Mouse (Mus musculus): Measurements from ENCODE around the gene Olfr247. TPM values are rescaled to one million over a fixed set of nuclear protein-coding genes. Genes with fewer than 3 reads are reported as not detected.
"Not testable (repeated sequence)": the region's sequence is repeated elsewhere in the genome, so short reads cannot be mapped to it uniquely, and the experiment has no call there.

Gene Olfr247
- not detected in 2 replicates for polyA plus RNA-seq (2014; fragmentation: Nextera tagmentation; extraction: Ambion mirVana)

- H3K27ac ChIP-seq (ENCODE audit: low read depth, low read length); H3K9me3 ChIP-seq (replicated peaks; ENCODE audit: control insufficient read depth, low read length); DNase-seq (ENCODE audit: low spot score); H3K9ac ChIP-seq (ENCODE audit: low read length); ATAC-seq; H3K36me3 ChIP-seq (ENCODE audit: control insufficient read depth, insufficient read depth, low read length); H3K4me2 ChIP-seq (ENCODE audit: low read length); H3K27me3 ChIP-seq (replicated peaks; ENCODE audit: control insufficient read depth, insufficient read depth, low read length); H3K4me1 ChIP-seq (ENCODE audit: control insufficient read depth, insufficient read depth, low read length); H3K4me3 ChIP-seq (ENCODE audit: low read depth, low read length): not testable (repeated sequence)
- no CpG with 5 or more reads among the region's 2 CpGs for WGBS
These were observed at the start of gene Olfr247 for GRCm38 (mm10) chr10:129976040-129976439. Olfr247 (minus strand) TSS chr10:129976140.

GRCm38 (mm10) chr10:130012321-130012720 is 36.4 kb upstream of the Olfr247 start, which contains the start of gene Olfr820:
Olfr820 (plus strand) TSS chr10:130012621.
- ATAC-seq, result no peak
- H3K4me1 ChIP-seq (ENCODE audit: control insufficient read depth, insufficient read depth, low read length), result no peaks in the 10 kb centered on the region
- no peaks in the 10 kb centered on the region for H3K36me3 ChIP-seq (ENCODE audit: control insufficient read depth, insufficient read depth, low read length)
- H3K27ac ChIP-seq (ENCODE audit: low read depth, low read length), result no peak within 1 kb of the TSS
- H3K4me2 ChIP-seq (ENCODE audit: low read length), result no peak within 1 kb of the TSS
- no peaks in the 10 kb centered on the region for H3K9me3 ChIP-seq (replicated peaks; ENCODE audit: control insufficient read depth, low read length)
- no peak within 1 kb of the TSS for H3K9ac ChIP-seq (ENCODE audit: low read length)
- no peaks in the 10 kb centered on the region for H3K27me3 ChIP-seq (replicated peaks; ENCODE audit: control insufficient read depth, insufficient read depth, low read length)
- no peak for DNase-seq (ENCODE audit: low spot score)
- no peak within 1 kb of the TSS for H3K4me3 ChIP-seq (ENCODE audit: low read depth, low read length)

DNA sequence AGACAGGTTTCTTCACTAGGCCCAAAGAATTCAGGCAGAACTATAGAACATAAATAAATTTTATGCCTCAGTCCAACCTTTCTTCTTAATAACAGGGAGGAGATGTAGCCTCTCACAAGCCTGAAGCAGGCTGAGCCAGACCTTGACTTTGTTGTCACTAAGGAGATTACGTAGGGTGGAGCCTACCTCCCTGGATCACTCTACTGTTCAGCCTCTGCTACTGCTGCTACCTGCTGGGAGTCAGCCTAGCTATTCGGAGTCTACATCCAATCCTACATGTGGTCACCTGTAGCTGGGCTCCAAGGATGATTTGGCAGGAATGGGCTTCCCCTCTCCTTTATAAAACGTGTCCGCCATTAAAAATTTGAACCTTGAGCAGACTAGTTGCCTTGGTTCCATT is 29.4 kb upstream of the Olfr247 start:
- not testable (repeated sequence) for H3K4me2 ChIP-seq (ENCODE audit: low read length); H3K27ac ChIP-seq (ENCODE audit: low read depth, low read length); DNase-seq (ENCODE audit: low spot score); ATAC-seq; H3K9ac ChIP-seq (ENCODE audit: low read length); H3K4me1 ChIP-seq (ENCODE audit: control insufficient read depth, insufficient read depth, low read length); H3K36me3 ChIP-seq (ENCODE audit: control insufficient read depth, insufficient read depth, low read length); H3K4me3 ChIP-seq (ENCODE audit: low read depth, low read length); H3K27me3 ChIP-seq (replicated peaks; ENCODE audit: control insufficient read depth, insufficient read depth, low read length); H3K9me3 ChIP-seq (replicated peaks; ENCODE audit: control insufficient read depth, low read length)
- 89% methylated on average over 4 of the region's 4 CpGs for WGBS

GRCm38 (mm10) chr10:130004104-130004503 is 28.2 kb upstream of the Olfr247 start:
- ATAC-seq; H3K9me3 ChIP-seq (replicated peaks; ENCODE audit: control insufficient read depth, low read length); H3K4me2 ChIP-seq (ENCODE audit: low read length); DNase-seq (ENCODE audit: low spot score); H3K9ac ChIP-seq (ENCODE audit: low read length); H3K36me3 ChIP-seq (ENCODE audit: control insufficient read depth, insufficient read depth, low read length); H3K4me3 ChIP-seq (ENCODE audit: low read depth, low read length); H3K4me1 ChIP-seq (ENCODE audit: control insufficient read depth, insufficient read depth, low read length); H3K27ac ChIP-seq (ENCODE audit: low read depth, low read length); H3K27me3 ChIP-seq (replicated peaks; ENCODE audit: control insufficient read depth, insufficient read depth, low read length): not testable (repeated sequence)
- WGBS, result 85% methylated on average over 4 of the region's 4 CpGs

- not testable (repeated sequence) for H3K36me3 ChIP-seq (ENCODE audit: control insufficient read depth, insufficient read depth, low read length); DNase-seq (ENCODE audit: low spot score); H3K9me3 ChIP-seq (replicated peaks; ENCODE audit: control insufficient read depth, low read length); H3K4me1 ChIP-seq (ENCODE audit: control insufficient read depth, insufficient read depth, low read length); H3K9ac ChIP-seq (ENCODE audit: low read length); H3K4me2 ChIP-seq (ENCODE audit: low read length); H3K27me3 ChIP-seq (replicated peaks; ENCODE audit: control insufficient read depth, insufficient read depth, low read length); H3K4me3 ChIP-seq (ENCODE audit: low read depth, low read length); H3K27ac ChIP-seq (ENCODE audit: low read depth, low read length); ATAC-seq
- no CpG with 5 or more reads among the region's 1 CpGs for WGBS
These were observed 9.0 kb upstream of the Olfr247 start, which contains the start of gene Gm10310 for GRCm38 (mm10) chr10:129984962-129985361. Gm10310 (minus strand) TSS chr10:129985062.

DNA sequence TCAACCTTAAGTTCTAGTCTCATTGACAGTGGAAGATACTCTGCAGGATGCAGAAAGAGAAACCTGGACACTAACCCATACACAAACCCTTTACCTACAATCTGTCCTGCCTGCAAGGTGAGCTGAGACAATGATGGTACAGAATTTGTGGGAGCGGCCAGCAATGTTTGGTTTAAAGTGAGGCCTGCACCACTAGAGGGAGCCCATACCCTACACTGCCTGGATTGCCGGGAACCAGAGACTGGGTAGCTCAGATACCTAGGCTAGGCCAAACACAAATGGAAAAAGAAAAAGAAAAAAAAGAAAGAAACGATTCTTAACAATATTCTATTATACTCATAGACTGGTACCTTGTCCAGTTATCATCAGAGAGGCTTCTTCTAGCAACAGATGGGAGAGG is 5.9 kb upstream of the Olfr247 start:
- not testable (repeated sequence) for H3K4me3 ChIP-seq (ENCODE audit: low read depth, low read length); H3K9me3 ChIP-seq (replicated peaks; ENCODE audit: control insufficient read depth, low read length); H3K4me2 ChIP-seq (ENCODE audit: low read length); H3K27ac ChIP-seq (ENCODE audit: low read depth, low read length); H3K36me3 ChIP-seq (ENCODE audit: control insufficient read depth, insufficient read depth, low read length); H3K27me3 ChIP-seq (replicated peaks; ENCODE audit: control insufficient read depth, insufficient read depth, low read length); H3K4me1 ChIP-seq (ENCODE audit: control insufficient read depth, insufficient read depth, low read length); DNase-seq (ENCODE audit: low spot score); H3K9ac ChIP-seq (ENCODE audit: low read length)
- no CpG with 5 or more reads among the region's 3 CpGs for WGBS
- peak; percentile 57; the same call in 1 of the 2 replicates for ATAC-seq

DNA sequence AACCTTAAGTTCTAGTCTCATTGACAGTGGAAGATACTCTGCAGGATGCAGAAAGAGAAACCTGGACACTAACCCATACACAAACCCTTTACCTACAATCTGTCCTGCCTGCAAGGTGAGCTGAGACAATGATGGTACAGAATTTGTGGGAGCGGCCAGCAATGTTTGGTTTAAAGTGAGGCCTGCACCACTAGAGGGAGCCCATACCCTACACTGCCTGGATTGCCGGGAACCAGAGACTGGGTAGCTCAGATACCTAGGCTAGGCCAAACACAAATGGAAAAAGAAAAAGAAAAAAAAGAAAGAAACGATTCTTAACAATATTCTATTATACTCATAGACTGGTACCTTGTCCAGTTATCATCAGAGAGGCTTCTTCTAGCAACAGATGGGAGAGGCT is 2.9 kb downstream of the Olfr247 start:
- not testable (repeated sequence) for H3K4me1 ChIP-seq (ENCODE audit: control insufficient read depth, insufficient read depth, low read length); H3K27ac ChIP-seq (ENCODE audit: low read depth, low read length); H3K4me3 ChIP-seq (ENCODE audit: low read depth, low read length); H3K36me3 ChIP-seq (ENCODE audit: control insufficient read depth, insufficient read depth, low read length); H3K27me3 ChIP-seq (replicated peaks; ENCODE audit: control insufficient read depth, insufficient read depth, low read length); H3K9me3 ChIP-seq (replicated peaks; ENCODE audit: control insufficient read depth, low read length); H3K9ac ChIP-seq (ENCODE audit: low read length); H3K4me2 ChIP-seq (ENCODE audit: low read length); DNase-seq (ENCODE audit: low spot score)
- 0 out of 2 replicates have a peak, but pooled peaks have one; percentile 26 for ATAC-seq
- no CpG with 5 or more reads among the region's 3 CpGs for WGBS

- H3K9me3 ChIP-seq (replicated peaks; ENCODE audit: control insufficient read depth, low read length); DNase-seq (ENCODE audit: low spot score); ATAC-seq; H3K27me3 ChIP-seq (replicated peaks; ENCODE audit: control insufficient read depth, insufficient read depth, low read length); H3K4me1 ChIP-seq (ENCODE audit: control insufficient read depth, insufficient read depth, low read length); H3K9ac ChIP-seq (ENCODE audit: low read length); H3K4me2 ChIP-seq (ENCODE audit: low read length); H3K27ac ChIP-seq (ENCODE audit: low read depth, low read length); H3K36me3 ChIP-seq (ENCODE audit: control insufficient read depth, insufficient read depth, low read length); H3K4me3 ChIP-seq (ENCODE audit: low read depth, low read length): not testable (repeated sequence)
- 94% methylated on average over 2 of the region's 2 CpGs for WGBS
These were observed 8.8 kb downstream of the Olfr247 start, which contains the start of gene Olfr819 for GRCm38 (mm10) chr10:129967166-129967565. Olfr819 (minus strand) TSS chr10:129967266.

DNA sequence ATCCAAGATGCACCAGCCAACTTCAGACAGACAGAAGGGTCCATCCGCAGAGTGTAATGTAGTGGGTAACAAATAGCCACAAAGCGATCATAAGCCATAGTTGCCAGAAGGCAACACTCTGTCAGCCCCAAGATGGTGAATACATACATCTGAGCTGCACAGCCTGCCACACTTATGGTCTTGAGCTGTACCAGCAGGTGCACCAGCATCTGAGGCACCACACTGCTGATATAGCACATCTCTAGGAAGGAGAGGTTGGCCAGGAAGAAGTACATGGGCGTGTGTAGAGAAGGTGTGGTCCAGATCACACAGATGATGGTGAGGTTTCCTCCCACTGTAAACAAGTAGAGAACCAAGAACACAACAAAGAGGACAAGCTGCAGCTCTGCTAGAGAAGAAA is 9.7 kb downstream of the Olfr247 start:
- H3K4me3 ChIP-seq (ENCODE audit: low read depth, low read length); H3K4me2 ChIP-seq (ENCODE audit: low read length); H3K27ac ChIP-seq (ENCODE audit: low read depth, low read length); DNase-seq (ENCODE audit: low spot score); H3K9ac ChIP-seq (ENCODE audit: low read length); ATAC-seq; H3K9me3 ChIP-seq (replicated peaks; ENCODE audit: control insufficient read depth, low read length); H3K4me1 ChIP-seq (ENCODE audit: control insufficient read depth, insufficient read depth, low read length); H3K27me3 ChIP-seq (replicated peaks; ENCODE audit: control insufficient read depth, insufficient read depth, low read length); H3K36me3 ChIP-seq (ENCODE audit: control insufficient read depth, insufficient read depth, low read length): not testable (repeated sequence)
- 88% methylated on average over 2 of the region's 3 CpGs for WGBS
